Mouse (Mus musculus) thymus, adult 2 months (tissue): Measurements from ENCODE around the gene Pex10.

ENCODE experiments used
- CTCF ChIP-seq: fragments of 200-500 bp; IDR thresholded peaks from 2 replicates; pipeline ENCODE4 v1.5.1; 2012; ENCODE audit warnings: mild to moderate bottlenecking, control low read depth, low read length, moderate library complexity, borderline replicate concordance; ENCODE audit not compliant: control insufficient read depth, poor library complexity, insufficient read depth; ENCODE audit errors: extremely low read depth
- POLR2A ChIP-seq: fragments of 200-500 bp; IDR thresholded peaks from 2 replicates; pipeline ENCODE4 v1.6.1; 2012; ENCODE audit warnings: mild to moderate bottlenecking, low read length, control low read depth, moderate library complexity; ENCODE audit not compliant: control insufficient read depth, poor library complexity, insufficient read depth; ENCODE audit errors: extremely low read depth

DNA sequence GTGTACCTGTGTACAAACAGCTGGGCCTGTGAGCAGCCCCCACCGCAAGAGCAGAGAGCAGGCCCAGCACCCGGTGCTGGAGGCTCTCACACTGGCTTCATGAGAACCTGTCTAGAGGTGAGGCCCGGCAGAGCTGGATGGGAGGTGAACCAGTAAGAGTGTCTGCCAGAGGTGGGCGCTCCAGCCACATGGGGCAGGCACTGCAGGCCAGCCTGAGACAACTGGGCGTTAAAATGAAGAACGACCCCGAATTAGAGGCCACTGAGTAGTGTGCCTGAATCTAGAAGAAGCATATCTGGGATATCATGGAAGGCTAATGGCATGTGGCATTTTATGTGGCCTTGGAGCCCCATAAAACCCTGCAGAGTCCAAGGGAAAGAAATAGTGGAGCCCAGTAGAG is 53.2 kb downstream of the Pex10 start:
- TF ChIP-seq CTCF: no peak
- no peak for TF ChIP-seq POLR2A
